Mouse (Mus musculus): ENCODE results near the gene Hdac5. TPM values are rescaled to one million over a fixed set of nuclear protein-coding genes. Genes with fewer than 3 reads are reported as not detected.

Hdac5 gene
- polyA plus RNA-seq, 1 experiment from 2014 or later = 29.1 TPM

DNA sequence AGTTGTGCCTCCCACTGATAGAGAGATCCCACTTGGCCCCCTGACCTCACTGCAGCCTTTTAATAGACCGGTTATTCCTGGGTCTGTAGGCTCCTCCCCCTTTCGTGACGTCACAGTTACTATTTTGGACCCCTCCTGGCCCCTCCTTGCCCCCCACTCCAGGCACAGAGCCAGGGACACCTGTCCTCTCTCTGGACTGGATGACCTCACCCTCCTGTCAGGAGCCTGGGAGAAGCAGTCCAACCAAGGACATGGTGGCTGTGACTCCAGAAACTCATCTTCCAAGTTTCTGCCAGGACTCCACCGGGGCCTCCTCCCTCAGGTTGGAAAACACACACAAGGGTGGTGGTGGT is 10.0 kb downstream of the Hdac5 start:
- Histone ChIP-seq H3K9me3 (ENCODE audit: control insufficient read depth, low read length) (no peaks in the 10 kb centered on the region), H3K4me3 (ENCODE audit: low read length) (no peak overlapping the region), H3K4me2 (replicated peaks; ENCODE audit: low read depth, low read length) (no peak overlapping the region), H3K27ac (ENCODE audit: low read depth, low read length) (no peak overlapping the region), H3K27me3 (ENCODE audit: control insufficient read depth, insufficient read depth, low read length) (no peaks in the 10 kb centered on the region), H3K36me3 (ENCODE audit: control insufficient read depth, insufficient read depth, low read length) (no peaks in the 10 kb centered on the region; the same call in 1 of the 2 replicates), H3K9ac (ENCODE audit: low read depth, low read length) (no peak overlapping the region), H3K4me1 (ENCODE audit: control insufficient read depth, insufficient read depth, low read length) (peaks cover 68% of the 10 kb centered on the region)
- WGBS = 72% methylated on average over 4 of the region's 4 CpGs
- ATAC-seq (ENCODE audit: low FRiP score, low TSS enrichment) = no peak

DNA sequence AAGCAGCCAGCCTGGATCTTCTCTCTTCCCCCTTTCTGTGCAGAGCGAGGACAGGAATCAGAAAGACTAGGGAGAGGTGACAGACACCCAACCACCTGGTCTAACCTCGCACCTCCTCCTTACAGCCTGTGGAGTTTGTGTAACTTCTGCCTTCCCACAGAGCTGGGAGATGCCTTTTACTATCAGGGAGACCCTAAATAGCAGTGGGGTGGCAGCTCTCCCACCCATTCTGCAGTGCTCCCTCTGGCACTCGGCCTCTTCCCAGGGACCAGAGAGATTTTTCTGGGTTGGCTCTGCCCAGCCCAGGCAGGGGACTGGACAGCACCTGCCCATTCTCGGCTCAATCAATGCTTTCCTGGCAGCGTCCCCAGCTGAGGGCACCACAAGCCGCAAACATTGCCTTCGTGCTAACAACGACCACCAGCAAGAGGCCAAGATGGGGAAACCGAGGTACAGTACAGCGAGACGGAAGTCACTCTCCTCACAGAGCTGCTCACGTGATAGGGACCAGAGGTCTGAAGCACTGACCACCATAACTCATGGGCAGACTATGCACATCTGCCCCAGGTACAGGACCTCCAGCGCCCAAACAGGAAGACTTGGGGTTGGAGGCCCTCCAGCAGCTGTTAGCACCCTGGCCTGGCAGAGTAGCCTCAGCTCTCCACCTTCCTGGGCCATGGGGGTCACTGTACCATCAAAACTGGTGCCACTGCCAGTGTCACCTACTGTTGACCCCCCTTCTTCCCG is 10.5 kb downstream of the Hdac5 start:
- H3K27me3 ChIP-seq (ENCODE audit: control insufficient read depth, insufficient read depth, low read length) = no peaks in the 10 kb centered on the region
- WGBS = 62% methylated on average over 14 of the region's 14 CpGs
- H3K4me1 ChIP-seq (ENCODE audit: control insufficient read depth, insufficient read depth, low read length) = peaks cover 67% of the 10 kb centered on the region

DNA sequence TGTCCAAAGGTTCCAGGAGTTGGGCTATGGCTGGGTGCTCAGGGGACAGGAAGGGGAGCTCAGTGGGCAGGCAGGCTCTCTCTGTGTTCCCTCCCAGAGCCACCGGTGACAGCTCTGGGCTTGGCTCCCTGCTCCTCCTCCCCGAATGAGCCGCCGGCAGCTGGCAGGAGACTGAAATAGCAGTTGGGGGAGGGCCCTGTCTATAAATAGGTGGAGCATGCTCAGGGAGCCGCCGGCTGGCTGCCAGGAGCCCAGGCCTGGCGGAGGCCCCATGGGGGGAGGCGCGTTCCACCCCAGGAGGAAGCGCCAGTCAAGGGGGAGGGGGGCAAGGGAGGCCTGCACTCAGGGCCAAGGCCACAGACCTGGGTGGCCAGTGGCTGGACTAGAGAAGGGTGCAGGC is 11.2 kb downstream of the Hdac5 start:
- H3K9ac ChIP-seq (ENCODE audit: low read depth, low read length) = peak overlapping the region; percentile 49; the same call in 1 of the 2 replicates
- 1% methylated on average over 10 of the region's 10 CpGs for WGBS
- H3K27ac ChIP-seq (ENCODE audit: low read depth, low read length) = peak overlapping the region; percentile 68
- no peaks in the 10 kb centered on the region; the same call in 1 of the 2 replicates for H3K36me3 ChIP-seq (ENCODE audit: control insufficient read depth, insufficient read depth, low read length)
- ATAC-seq (ENCODE audit: low FRiP score, low TSS enrichment) = peak; percentile 82
- no peaks in the 10 kb centered on the region for H3K27me3 ChIP-seq (ENCODE audit: control insufficient read depth, insufficient read depth, low read length)
- H3K4me1 ChIP-seq (ENCODE audit: control insufficient read depth, insufficient read depth, low read length) = peaks cover 73% of the 10 kb centered on the region
- H3K4me3 ChIP-seq (ENCODE audit: low read length) = peak overlapping the region; percentile 32
- H3K9me3 ChIP-seq (ENCODE audit: control insufficient read depth, low read length) = no peaks in the 10 kb centered on the region
- H3K4me2 ChIP-seq (replicated peaks; ENCODE audit: low read depth, low read length) = peak overlapping the region; percentile 56

More for the DNA sequence above, 10.5 kb downstream of the Hdac5 start:
- H3K4me3 ChIP-seq (ENCODE audit: low read length) = no peak overlapping the region
- no peaks in the 10 kb centered on the region for H3K9me3 ChIP-seq (ENCODE audit: control insufficient read depth, low read length)
- peak overlapping the region; percentile 56 for H3K4me2 ChIP-seq (replicated peaks; ENCODE audit: low read depth, low read length)
- H3K9ac ChIP-seq (ENCODE audit: low read depth, low read length) = peak overlapping the region; percentile 32; the same call in 1 of the 2 replicates
- no peak for ATAC-seq (ENCODE audit: low FRiP score, low TSS enrichment)
- H3K27ac ChIP-seq (ENCODE audit: low read depth, low read length) = peak overlapping the region; percentile 68
- no peaks in the 10 kb centered on the region; the same call in 1 of the 2 replicates for H3K36me3 ChIP-seq (ENCODE audit: control insufficient read depth, insufficient read depth, low read length)

DNA sequence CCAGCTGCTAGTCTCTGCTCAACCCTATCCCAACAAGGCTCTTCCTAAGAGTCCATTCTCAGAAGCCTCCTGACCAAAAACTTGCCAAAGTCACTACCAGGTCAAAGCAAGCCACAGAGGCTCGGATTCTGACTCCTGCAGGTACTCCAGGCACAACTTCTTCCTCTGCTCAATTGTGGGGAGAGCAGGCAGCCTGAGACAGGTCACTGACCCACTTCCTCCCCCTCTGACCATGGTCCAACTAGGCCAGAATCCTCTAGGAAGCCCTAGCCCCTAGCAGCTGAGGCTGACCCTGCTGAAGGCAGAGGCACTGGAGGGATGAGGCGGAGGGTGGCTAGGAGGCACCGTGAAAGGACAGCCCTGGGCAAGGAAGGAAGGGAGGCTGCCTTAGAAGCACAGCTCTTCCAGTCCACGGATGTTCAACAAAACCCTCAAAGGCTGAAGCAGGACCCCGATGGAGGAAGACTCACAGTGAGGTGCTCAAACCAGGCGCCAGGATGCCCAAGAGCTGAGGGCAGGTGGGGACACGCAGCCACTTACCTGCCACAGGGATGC is 12.0 kb downstream of the Hdac5 start:
- WGBS = 63% methylated on average over 7 of the region's 7 CpGs
- Histone ChIP-seq H3K27ac (ENCODE audit: low read depth, low read length) (peak overlapping the region; percentile 62; the same call in 1 of the 2 replicates), H3K4me1 (ENCODE audit: control insufficient read depth, insufficient read depth, low read length) (peaks cover 78% of the 10 kb centered on the region), H3K36me3 (ENCODE audit: control insufficient read depth, insufficient read depth, low read length) (no peaks in the 10 kb centered on the region; the same call in 1 of the 2 replicates), H3K9me3 (ENCODE audit: control insufficient read depth, low read length) (no peaks in the 10 kb centered on the region), H3K4me3 (ENCODE audit: low read length) (peak overlapping the region; percentile 32), H3K9ac (ENCODE audit: low read depth, low read length) (peak overlapping the region; percentile 49), H3K27me3 (ENCODE audit: control insufficient read depth, insufficient read depth, low read length) (no peaks in the 10 kb centered on the region), H3K4me2 (replicated peaks; ENCODE audit: low read depth, low read length) (peak overlapping the region; percentile 56)
- no peak for ATAC-seq (ENCODE audit: low FRiP score, low TSS enrichment)

DNA sequence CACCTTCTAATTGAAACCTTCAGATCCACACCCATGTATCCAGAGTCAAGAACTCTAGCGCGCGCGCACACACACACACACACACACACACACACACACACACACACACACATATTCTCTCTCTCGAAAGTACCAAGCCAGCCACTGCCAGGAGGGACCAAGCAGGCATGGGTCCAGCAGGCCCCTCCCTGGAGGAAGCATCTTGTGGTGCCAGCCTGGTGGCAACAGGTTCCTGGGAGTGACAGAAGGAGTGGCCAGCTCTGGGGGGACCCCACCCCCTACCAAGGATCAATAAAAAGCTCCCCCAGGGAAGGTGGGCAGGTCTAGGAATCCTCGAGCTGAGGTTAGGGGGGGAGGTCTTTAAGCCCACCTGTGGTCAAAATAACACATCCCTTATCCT is 12.6 kb downstream of the Hdac5 start:
- Histone ChIP-seq H3K9me3 (ENCODE audit: control insufficient read depth, low read length) (no peaks in the 10 kb centered on the region), H3K4me3 (ENCODE audit: low read length) (no peak overlapping the region), H3K9ac (ENCODE audit: low read depth, low read length) (no peak overlapping the region), H3K27ac (ENCODE audit: low read depth, low read length) (no peak overlapping the region), H3K4me2 (replicated peaks; ENCODE audit: low read depth, low read length) (peak overlapping the region; percentile 56), H3K4me1 (ENCODE audit: control insufficient read depth, insufficient read depth, low read length) (peaks cover 76% of the 10 kb centered on the region), H3K27me3 (ENCODE audit: control insufficient read depth, insufficient read depth, low read length) (no peaks in the 10 kb centered on the region), H3K36me3 (ENCODE audit: control insufficient read depth, insufficient read depth, low read length) (no peaks in the 10 kb centered on the region; the same call in 1 of the 2 replicates)
- WGBS = 83% methylated on average over 5 of the region's 6 CpGs
- ATAC-seq (ENCODE audit: low FRiP score, low TSS enrichment) = no peak

DNA sequence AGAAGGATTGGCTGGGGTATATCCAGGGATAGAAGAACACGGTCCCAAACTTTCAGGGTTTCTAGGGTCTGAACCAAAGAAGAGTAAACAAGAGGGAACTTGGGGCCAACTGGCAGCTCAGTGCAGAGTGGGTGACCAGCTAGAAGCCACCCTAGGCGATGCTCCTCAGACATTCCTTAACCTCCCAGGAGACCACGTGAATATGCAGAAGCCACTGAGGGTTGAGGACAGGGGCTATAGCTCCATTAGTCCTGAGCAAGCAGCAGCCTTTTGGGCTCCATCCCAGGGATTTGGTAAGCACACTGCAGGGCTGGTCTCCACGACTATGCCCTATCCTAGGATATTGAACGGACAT is 13.1 kb downstream of the Hdac5 start:
- Histone ChIP-seq H3K4me2 (replicated peaks; ENCODE audit: low read depth, low read length) (no peak overlapping the region), H3K27me3 (ENCODE audit: control insufficient read depth, insufficient read depth, low read length) (no peaks in the 10 kb centered on the region), H3K9ac (ENCODE audit: low read depth, low read length) (no peak overlapping the region), H3K4me1 (ENCODE audit: control insufficient read depth, insufficient read depth, low read length) (peaks cover 73% of the 10 kb centered on the region), H3K27ac (ENCODE audit: low read depth, low read length) (0 out of 2 replicates have a peak overlapping the region, but pooled peaks have one; percentile 1), H3K9me3 (ENCODE audit: control insufficient read depth, low read length) (no peaks in the 10 kb centered on the region), H3K36me3 (ENCODE audit: control insufficient read depth, insufficient read depth, low read length) (no peaks in the 10 kb centered on the region; the same call in 1 of the 2 replicates), H3K4me3 (ENCODE audit: low read length) (no peak overlapping the region)
- 67% methylated on average over 5 of the region's 5 CpGs for WGBS
- no peak for ATAC-seq (ENCODE audit: low FRiP score, low TSS enrichment)

DNA sequence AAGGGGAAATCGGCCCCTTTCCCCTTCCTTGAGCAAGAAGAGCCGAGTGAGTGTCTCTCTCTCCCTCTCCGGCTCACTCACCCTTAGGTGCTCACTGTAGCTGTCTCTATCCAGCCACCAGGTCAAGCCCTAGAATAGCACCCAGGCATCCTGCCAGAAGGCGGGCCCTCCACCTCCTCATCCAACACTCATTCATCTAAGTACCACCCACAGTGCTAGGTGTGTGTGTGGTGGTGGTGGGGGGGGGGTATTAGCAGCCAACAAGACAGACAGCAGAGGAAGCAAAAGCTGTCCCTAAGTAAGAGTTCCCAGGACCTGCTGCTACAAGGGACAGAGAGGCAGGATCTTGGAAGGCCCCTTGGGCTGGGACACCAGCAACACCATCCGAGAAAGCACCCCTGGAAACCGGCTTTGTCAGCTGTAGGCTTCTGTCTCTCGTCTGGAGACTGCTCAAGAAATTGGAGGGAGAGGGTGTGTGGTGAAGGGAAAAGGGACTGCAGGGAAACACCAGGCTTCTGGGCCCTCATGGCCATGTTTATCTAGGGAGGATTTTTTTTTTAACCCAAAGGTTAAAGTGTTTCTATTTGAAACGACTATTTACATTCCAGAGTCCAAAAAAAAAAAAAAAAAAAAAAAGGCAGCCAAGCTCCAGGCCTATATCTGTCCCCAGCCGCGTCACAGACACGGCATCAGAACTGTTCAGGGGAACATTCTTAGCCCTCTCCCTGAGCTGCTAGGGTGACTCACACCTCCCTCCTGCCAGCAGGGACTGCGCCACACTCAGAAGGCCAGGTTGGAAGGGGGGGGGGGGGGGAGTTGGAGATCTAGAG is 13.7 kb downstream of the Hdac5 start:
- Histone ChIP-seq H3K27ac (ENCODE audit: low read depth, low read length) (0 out of 2 replicates have a peak overlapping the region, but pooled peaks have one; percentile 15), H3K4me2 (replicated peaks; ENCODE audit: low read depth, low read length) (no peak overlapping the region; the same call in 1 of the 2 replicates), H3K9ac (ENCODE audit: low read depth, low read length) (no peak overlapping the region), H3K4me1 (ENCODE audit: control insufficient read depth, insufficient read depth, low read length) (peaks cover 75% of the 10 kb centered on the region), H3K27me3 (ENCODE audit: control insufficient read depth, insufficient read depth, low read length) (no peaks in the 10 kb centered on the region), H3K36me3 (ENCODE audit: control insufficient read depth, insufficient read depth, low read length) (no peaks in the 10 kb centered on the region; the same call in 1 of the 2 replicates), H3K4me3 (ENCODE audit: low read length) (no peak overlapping the region), H3K9me3 (ENCODE audit: control insufficient read depth, low read length) (no peaks in the 10 kb centered on the region)
- WGBS = 46% methylated on average over 12 of the region's 12 CpGs
- no peak for ATAC-seq (ENCODE audit: low FRiP score, low TSS enrichment)

DNA sequence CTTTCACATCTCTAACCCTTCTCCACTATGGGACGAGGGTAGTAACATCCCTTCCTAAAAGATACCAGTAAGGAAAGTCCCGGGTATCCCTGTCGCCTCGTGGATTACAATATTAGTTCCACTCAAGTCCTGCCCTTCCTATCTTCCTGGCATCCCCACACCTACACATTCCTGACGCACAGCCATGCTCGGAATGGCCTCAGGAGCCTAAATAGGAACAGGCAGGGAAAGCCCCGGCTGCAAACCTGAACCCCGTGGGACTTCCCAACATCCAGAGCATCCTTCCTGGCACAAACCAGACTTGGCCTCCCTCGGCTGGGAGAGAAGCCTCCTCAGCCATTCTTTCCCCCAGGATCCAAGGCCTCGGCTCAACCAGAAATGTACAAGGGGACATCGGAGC is 14.5 kb downstream of the Hdac5 start:
- 0 out of 2 replicates have a peak overlapping the region, but pooled peaks have one; percentile 15 for H3K27ac ChIP-seq (ENCODE audit: low read depth, low read length)
- H3K4me2 ChIP-seq (replicated peaks; ENCODE audit: low read depth, low read length) = no peak overlapping the region
- no peak overlapping the region for H3K4me3 ChIP-seq (ENCODE audit: low read length)
- no peaks in the 10 kb centered on the region for H3K27me3 ChIP-seq (ENCODE audit: control insufficient read depth, insufficient read depth, low read length)
- no peaks in the 10 kb centered on the region for H3K9me3 ChIP-seq (ENCODE audit: control insufficient read depth, low read length)
- H3K9ac ChIP-seq (ENCODE audit: low read depth, low read length) = no peak overlapping the region
- peaks cover 80% of the 10 kb centered on the region for H3K4me1 ChIP-seq (ENCODE audit: control insufficient read depth, insufficient read depth, low read length)
- H3K36me3 ChIP-seq (ENCODE audit: control insufficient read depth, insufficient read depth, low read length) = no peaks in the 10 kb centered on the region
- WGBS = 60% methylated on average over 11 of the region's 11 CpGs
- no peak for ATAC-seq (ENCODE audit: low FRiP score, low TSS enrichment)

Measured in kidney, embryonic 14.5 days (tissue).